Mouse (Mus musculus) kidney, postnatal 25 days (tissue): Measurements from ENCODE around the gene Gm11562.
"Not testable (repeated sequence)": the region's sequence is repeated elsewhere in the genome, so short reads cannot be mapped to it uniquely, and the experiment has no call there.

Experiments
- DNase-seq, 2 experiments: peaks; one replicate each; pipeline ENCODE4 v3.0.0; 2021; ENCODE audit warnings: mixed read lengths in 2 of 2

The Gm11562 gene

DNA sequence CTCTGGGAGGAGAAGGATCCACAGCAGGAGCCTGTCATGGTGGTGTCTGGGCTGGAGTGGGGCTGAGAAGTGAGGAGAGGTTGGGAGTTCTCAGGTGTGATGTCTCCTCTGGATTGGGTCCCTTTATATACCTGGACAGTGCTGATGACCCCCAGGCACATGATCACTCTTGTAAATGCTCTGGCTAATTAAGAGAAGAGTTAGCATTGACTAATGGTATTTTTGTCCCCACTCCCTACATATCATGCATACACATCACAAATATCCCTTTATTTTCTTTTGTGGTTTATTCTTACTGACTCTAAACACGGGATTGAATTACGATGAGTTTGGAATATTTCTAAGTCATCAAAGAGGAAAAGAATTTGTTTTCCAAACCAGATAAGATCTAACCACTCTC is at the start of gene Gm11562:
Gm11562 (minus strand) TSS at position 101 of the 400 bp plus-strand sequence.
- no peak for DNase-seq

DNA sequence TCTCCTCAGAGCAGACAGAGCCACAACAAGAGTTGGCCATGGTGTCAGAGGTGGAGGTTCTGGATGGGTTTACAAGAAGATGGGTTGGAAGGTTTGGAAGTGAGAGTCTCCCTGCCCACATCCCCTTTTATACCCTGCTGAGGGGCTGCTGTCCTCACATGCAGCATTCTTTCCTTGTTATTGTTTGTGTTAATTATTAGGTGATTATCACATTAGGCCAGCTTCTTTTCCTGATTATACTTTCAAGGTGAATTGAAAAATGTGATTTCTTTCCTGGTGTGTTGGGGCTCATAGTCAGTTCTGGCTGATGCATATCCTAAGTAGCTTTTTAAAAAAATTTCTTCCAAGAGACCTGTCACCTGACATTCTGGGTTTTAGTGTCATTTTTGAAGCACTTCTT is 45.6 kb upstream of the Gm11562 start, which contains the start of gene Krtap4-6:
Krtap4-6 (minus strand) TSS at position 101 of the 400 bp plus-strand sequence.
- no peak for DNase-seq

DNA sequence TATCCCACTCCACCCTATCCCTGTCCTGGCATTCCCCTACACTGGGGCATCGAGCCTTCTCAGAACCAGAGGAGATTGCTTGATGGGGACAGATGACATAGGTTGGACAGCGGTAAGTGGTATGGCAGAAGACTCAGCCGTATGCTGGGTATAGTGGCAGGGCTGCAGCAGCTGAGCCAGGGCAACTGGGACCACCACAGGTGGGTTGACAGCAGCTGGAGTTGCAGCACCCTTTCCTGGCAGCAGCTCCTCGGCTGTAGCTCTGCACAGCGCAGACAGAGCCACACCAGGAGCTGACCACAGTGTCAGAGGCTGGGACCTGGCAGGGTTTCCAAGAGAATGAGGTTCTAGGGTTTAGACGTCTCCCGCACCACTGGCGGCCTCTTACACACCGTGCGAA is 42.6 kb upstream of the Gm11562 start:
- no peak for DNase-seq

DNA sequence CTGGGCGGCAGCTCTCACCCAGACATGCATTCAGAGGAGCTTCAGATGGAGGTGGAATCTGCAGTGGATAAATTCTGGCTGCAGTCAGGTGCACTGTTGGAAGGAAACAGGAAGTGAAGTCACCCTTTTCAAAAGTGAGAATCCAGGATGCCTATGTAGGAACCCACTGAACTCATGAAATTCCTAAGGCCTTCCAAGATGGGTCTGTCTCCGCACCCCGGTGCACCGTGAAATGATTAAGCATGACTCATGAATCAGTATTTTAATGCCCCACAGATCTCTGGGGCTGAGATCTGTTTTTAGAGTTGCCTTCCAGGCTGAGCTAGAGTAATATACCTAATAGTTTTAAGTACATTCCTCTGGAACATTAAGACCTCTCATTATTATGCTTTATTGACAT is 39.0 kb upstream of the Gm11562 start:
- no peak for DNase-seq

DNA sequence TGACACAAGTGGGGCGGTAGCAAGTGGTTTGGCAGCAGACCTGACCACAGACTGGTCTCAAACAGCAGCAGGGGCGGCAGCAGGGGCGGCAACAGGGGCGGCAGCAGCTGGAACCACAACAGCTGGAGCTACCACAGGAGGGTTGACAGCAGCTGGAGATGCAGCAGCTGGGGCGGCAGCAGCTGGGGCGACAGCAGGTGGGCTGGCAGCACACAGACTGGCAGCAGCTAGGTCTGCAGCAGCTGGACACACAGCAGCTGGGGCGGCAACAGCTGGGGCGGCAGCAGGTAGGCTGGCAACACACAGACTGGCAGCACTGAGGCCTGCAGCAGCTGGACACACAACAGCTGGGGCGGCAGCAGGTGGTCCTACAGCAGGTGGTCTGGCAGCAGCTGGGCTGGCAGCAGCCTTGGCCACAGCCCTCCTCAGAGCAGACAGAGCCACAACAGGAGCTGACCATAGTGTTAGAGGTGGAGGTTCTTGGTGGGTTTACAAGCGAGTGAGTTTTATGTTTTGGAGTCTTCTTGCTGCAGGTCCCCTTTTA is 38.3 kb upstream of the Gm11562 start, which contains the start of gene Gm11563:
Gm11563 (minus strand) TSS at position 494 of the 544 bp plus-strand sequence.
- not testable (repeated sequence) for DNase-seq

DNA sequence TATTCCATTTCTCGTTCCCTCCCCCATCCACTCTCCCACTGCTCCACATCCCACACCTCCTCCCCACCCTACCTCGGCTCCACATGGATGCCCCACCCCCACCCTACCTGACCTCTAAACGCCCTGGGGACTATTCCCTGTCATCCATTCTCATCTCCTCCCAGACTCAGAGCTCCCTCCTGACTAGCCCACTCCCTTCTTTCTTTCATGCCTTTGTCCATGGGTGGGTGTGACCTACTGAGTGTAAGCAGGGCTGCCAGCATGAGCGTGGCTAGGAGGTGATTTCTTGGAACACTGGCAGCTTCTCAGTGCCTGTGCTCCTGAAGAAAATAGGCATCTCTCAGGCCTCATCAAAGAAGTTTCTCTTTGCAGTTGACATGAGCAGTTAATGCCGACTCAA is 36.8 kb upstream of the Gm11562 start:
- DNase-seq: no peak

DNA sequence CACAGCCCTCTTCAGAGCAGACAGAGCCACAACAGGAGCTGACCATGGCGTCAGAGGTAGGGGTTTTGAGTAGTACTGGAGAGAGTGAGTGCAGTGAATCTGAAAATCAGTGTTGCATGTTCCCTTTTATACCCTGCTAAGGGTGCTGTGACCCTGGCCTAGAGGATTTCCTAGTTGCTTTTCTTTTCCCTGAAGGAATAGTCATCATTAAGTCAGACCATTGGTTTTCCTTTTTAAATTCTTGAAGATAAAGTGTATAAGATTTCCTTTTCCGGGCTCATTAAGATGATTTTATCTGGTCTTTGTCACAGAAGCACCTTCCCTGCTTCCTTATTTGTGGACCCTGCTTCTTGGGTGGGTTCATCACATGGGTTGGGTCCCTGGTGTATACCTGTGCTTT is 29.9 kb upstream of the Gm11562 start, which contains the start of gene Gm11555:
Gm11555 (minus strand) TSS at position 101 of the 400 bp plus-strand sequence.
- no peak for DNase-seq

DNA sequence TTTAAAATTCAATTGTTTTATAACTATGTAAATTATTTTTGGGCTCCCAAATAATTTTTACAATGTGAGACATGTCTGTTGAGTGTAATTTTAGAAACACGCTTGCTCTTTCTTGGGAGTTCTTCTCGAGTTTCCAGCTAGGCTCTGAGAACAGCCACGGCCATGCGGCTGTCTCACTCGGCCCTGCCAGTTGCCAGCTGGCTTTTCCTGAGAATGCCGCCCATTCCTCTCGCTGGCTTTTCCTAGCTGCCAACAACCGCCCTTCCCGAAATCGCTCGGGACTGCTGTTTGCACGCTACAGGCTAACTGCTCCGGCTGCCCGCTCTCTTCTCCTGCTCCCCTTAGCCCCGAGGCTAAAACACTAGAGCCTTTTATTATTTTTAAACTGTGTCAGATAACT is 26.2 kb upstream of the Gm11562 start:
- DNase-seq: no peak

DNA sequence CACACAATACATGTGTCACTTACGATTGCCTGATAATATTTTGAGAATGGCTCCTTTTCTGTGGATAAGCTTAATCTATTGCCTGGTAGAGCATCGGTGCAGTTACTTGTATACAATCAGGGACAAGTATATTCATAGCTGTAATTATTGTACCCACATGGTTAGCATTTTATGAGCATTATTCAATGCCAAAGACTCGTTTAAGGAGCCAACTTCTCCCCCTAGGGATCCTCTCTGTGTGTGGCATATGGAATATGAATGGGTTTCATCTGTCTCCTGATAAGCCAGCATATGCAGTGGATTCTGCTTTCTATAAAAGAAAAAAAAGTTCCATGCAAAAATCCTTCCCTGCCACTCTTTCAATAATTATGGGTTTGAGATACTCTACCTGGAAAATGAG is 24.1 kb upstream of the Gm11562 start:
- no peak for DNase-seq

DNA sequence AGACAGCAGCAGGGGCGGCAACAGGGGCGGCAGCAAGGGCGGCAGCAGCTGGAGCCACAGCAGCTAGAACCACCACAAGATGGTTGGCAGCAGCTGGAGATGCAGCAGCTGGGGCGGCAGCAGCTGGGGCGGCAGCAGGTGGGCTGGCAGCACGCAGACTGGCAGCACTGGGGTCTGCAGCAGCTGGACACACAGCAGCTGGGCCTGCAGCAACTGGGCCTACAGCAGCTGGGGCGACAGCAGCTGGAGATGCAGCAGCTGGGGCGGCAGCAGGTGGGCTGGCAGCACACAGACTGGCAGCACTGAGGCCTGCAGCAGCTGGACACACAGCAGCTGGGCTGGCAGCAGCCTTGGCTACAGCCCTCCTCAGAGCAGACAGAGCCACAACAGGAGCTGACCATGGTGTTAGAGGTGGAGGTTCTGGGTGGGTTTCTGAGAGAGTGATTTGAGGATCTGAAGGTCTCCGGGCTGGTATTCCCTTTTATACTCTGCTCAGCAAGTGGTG is 23.5 kb upstream of the Gm11562 start, which contains the start of gene Krtap4-7:
Krtap4-7 (minus strand) TSS at position 455 of the 505 bp plus-strand sequence.
- DNase-seq: not testable (repeated sequence)

DNA sequence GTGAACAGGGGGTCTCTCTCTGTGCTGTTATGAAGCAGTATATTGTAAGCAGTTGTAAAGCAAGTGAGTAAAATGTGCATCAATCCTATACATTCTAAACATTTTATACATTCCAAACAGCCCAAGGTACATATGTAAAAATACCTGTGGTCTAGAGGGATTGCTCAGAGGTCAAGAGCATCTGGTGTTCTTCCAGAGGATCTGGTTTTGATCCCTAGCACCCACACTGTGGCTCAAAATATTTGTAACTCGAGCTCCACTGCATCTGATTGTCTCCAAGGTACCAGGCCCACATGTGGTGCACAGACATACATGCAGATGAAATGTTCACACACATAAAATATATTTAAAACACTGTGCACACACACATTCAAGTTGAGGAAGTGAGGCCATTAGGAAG is 20.7 kb upstream of the Gm11562 start:
- no peak for DNase-seq

DNA sequence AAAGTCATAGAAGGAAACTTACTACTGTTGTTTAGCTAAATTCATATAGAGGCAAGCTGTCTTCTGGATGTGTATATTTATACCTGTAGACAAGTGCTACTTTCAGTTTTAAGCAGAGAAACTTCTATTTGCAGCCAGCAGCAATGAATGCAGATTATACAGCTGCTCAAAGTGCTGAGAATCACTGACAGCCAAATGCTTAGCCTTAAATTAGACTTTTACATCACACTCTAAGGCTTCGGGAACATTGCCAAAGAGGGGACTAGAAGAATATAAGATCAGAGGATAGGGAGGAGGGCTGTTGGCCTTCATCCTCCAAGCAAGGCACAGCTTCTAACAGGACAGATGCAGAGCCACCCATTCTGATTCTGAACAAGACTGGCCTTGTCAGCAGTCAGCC is 16.9 kb upstream of the Gm11562 start:
- DNase-seq: no peak

DNA sequence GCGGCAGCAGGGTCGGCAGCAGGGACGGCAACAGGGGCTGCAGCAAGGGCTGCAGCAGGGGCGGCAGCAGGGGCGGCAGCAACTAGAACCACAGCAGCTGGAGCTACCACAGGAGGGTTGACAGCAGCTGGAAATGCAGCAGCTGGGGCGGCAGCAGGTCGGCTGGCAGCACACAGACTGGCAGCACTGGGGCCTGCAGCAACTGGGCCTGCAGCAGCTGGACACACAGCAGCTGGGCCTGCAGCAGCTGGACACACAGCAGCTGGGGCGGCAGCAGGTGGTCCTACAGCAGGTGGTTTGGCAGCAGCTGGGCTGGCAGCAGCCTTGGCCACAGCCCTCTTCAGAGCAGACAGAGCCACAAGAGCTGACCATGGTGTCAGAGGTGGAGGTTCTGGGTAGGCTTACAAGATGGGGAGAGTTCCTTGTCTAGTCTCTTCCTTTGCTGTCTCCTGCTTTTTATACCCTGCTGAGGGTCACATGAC is 14.5 kb upstream of the Gm11562 start, which contains the start of gene Krtap4-2:
Krtap4-2 (minus strand) TSS at position 432 of the 482 bp plus-strand sequence.
- DNase-seq: no peak

DNA sequence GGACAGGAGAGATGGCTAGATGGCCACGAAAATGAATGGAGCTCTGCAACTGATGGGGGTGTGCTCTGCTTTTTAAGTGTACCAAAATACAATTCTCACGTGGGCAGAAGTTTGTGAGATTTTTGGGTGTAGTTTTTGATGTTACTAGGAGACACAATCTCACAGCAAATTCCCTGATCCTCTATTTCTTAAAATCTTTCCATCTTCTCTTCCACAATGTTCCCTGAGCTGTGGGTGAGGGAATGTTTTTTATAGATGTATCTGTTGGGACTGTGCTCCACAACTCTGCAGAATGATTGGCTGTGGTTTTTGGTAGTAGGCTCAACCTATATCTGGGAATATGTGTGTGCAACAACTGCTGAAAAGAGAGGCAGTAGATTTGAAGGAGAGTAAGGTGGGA is 13.1 kb upstream of the Gm11562 start:
- DNase-seq: no peak

DNA sequence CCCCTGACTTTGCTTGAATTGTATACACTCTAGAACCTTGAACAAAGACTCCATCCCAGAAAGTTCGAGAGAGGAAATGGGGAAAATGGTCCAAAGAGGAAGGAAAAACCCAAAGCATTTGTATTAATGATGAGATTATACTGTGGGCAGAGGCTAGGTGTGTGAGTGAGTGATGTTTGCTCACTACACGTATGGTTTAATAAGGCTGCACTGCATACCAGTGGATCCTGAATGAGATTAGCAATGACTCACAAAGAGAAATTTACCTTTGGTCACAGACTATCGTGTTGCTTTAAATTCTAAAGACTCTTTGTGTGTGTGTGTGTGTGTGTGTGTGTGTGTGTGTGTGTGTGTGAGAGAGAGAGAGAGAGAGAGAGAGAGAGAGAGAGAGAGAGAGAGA is 10.7 kb upstream of the Gm11562 start:
- no peak for DNase-seq

DNA sequence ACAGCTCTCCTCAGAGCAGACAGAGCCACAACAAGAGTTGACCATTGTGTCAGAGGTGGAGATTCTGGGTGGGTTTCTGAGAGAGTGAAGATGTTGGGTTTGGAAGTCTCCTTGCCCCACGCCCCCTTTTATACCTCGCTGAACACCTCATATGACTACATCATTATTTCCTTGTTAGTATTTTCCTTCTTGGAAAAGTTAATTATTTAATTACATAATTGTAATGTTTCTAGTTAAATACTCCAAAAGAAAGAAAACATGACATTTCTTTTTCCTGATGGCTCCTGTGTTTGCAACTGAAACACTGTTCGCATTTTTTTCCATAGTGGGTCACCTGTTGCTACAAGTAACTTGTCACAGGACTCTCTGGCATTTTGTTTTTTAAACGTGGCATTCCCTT is 7.9 kb upstream of the Gm11562 start, which contains the start of gene Krtap4-1:
Krtap4-1 (minus strand) TSS at position 101 of the 400 bp plus-strand sequence.
- DNase-seq: no peak

DNA sequence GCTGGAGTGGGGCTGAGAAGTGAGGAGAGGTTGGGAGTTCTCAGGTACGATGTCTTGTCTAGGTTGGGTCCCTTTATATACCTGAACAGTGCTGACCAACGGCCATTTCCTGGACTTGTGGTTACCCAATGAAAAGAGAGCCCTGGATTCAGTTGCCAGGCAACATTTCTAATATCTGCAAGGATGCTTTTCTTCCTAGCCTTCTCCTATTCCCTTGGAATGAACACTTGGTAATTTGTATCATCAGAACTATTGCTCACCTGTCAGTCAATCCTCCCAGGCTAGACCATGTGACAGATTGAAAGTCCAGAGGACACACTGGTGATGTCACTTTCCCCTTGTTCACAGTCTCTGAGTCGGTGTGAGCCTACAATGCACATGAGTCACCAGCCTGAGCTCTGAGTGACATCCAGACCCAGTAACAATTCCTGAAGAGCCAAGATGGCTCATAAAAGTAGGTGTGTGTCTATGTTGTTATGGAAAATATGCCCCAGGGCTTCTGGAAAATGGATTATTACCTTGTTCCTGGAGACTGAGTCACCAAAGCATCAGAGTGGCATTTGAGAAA is 5.4 kb downstream of the Gm11562 start, which contains the start of gene Krtap2-4:
Krtap2-4 (minus strand) TSS at position 51 of the 568 bp plus-strand sequence.
- DNase-seq: no peak

DNA sequence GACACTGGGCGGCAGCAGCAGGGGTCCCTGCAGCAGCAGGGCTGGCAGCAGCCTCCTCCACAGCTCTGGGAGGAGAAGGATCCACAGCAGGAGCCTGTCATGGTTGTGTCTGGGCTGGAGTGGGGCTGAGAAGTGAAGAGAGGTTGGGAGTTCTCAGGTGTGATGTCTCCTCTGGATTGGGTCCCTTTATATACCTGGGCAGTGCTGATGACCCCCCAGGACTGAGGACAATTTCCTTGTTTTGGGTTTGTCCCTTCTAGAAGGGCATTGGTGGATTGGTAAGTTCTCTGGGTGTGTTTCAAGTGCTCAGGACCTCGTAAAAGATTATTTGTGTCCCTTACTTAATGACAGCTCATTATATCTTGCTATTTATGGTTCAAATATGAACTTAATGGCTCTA is 10.1 kb downstream of the Gm11562 start, which contains the start of gene Gm11937:
Gm11937 (minus strand) TSS at position 101 of the 400 bp plus-strand sequence.
- not testable (repeated sequence) for DNase-seq

DNA sequence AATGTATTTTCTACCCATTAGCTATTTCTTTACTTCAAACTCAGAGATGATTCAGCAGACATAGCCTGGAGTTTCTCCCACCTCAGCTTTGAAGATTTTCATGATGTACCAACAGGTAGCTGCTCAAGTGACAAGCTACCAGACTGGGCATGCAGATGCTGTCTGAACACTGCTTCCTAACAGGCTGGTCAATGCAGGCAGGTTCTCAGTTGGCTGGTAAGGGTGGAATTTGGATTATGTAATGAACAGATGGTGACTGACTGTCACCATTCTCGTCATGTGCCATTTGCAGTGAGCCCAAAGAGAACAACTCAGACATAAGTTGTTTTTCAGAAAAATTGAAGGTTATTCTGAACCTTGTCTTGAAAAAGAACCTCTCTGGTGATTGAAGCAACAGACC is 11.1 kb downstream of the Gm11562 start:
- DNase-seq: no peak

DNA sequence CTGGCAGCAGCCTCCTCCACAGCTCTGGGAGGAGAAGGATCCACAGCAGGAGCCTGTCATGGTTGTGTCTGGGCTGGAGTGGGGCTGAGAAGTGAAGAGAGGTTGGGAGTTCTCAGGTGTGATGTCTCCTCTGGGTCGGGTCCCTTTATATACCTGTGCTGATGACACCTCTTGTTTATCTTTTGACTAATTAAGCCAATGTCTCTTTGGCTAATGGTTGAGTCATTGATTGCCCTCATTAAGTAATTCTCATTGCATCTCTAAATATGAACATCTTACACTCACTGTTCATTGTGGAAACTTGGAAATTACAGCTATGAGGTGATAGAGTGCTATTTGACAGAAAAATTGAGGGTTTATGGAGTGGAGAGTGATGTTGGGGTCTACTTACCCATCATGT is 17.0 kb downstream of the Gm11562 start, which contains the start of gene Gm11938:
Gm11938 (minus strand) TSS at position 101 of the 400 bp plus-strand sequence.
- DNase-seq: not testable (repeated sequence)

DNA sequence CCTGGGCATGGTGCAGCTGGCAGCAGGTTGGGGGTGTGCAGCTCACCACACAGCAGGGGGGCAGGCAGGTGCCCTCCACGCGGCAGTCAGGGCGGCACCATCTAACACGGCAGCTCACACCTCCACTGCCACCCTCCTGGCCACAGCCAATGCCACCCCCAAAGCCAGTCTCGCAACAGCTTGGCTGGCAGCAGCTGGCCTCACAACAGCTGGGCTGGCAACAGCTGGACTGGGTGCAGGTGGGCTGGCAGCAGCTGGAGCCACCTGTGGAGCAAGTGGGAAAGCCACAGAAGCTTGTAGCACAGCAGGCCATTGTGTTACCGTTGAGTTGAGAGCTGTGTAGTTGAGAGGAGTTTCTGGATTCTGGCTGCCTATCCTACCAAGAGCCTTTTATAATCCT is 22.5 kb downstream of the Gm11562 start, which contains the start of gene Krtap9-3:
Krtap9-3 (minus strand) TSS at position 364 of the 400 bp plus-strand sequence.
- not testable (repeated sequence) for DNase-seq

DNA sequence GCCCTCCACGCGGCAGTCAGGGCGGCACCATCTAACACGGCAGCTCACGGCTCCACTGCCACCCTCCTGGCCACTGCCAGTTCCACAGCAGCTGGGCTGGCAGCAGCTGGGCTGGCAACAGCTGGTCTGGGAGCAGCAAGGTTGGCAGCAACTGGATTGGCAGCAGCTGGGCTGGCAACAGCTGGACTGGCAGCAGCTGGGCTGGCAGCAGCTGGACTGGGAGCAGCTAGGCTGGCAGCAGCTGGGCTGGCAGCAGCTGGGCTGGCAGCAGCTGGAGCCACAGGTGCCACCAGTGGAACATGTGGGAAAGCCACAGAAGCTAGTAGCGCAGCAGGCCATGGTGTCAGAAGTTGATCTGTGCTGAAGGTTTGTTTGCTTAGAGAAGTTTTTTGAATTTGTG is 29.3 kb downstream of the Gm11562 start, which contains the start of gene Krtap1-3:
Krtap1-3 (minus strand) TSS at position 359 of the 400 bp plus-strand sequence.
- DNase-seq: no peak

DNA sequence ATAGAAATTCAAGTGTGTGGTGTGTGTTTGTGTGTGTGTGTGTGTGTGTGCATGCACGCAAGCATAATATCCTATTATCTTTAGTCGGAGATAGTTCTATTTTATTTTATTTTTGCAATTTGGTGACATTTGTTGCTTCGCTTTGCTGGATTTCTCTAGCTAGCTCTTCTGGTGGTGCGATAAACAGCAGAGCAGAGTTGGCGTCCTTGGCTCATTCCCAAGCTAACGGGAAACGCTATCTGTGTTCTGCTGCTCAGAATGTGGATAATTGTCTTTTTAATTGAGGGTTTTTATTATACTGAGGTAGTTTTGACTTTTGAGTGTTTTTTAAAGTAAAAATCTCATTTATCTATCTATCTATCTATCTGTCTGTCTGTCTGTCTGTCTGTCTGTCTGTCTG is 35.1 kb downstream of the Gm11562 start:
- no peak for DNase-seq
